ENCODE assay signal across 8 mouse cellular contexts in the genomic region with DNA sequence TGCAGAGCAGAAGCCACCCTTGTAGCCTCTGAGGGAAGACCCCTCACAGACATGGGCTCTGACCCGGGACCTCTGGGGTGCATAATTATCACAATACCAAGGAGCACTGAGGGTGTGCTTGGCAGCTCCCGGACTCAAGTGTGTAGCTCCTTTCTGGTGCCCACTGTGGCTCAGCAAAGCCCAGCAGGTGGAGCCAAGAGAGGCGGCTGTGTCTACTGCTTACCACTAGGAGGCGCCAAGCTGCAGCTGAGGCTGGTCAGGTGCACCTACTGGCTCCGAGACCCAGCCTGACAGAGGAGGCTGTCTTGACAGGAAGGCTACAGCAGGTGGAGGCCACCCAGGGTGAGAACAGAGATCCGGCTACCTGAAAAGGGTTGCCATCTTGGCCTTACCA. TPM values are rescaled to one million over a fixed set of nuclear protein-coding genes. Genes with fewer than 3 reads are reported as not detected.
DNase-seq lines count a peak whose midpoint lies in the region; ATAC-seq and TF ChIP-seq lines count a peak whose summit lies in the region.
"Had no signal": no experiment of that assay in that cellular context is flagged by ENCODE, and none has a peak within 500 bp of the region (broad histone marks: within the 10 kb centered on the region; RNA-seq: fewer than 3 reads in every experiment).

No protein-coding gene starts in this region.

- TF ChIP-seq EP300 in MEL (IDR thresholded peaks at IDR 0.05; ENCODE audit: low read depth in 1 of 2, low read length in 2 of 2), result no peak

- peak; percentile 57 for TF ChIP-seq RAD21 in MEL (IDR thresholded peaks at IDR 0.05; ENCODE audit: low read depth, low read length)

- no peaks in the 10 kb centered on the region for H3K36me3 ChIP-seq in MEL (ENCODE audit: control insufficient read depth in 1 of 2, insufficient read depth in 2 of 2, low read length in 2 of 2)
- no peaks in the 10 kb centered on the region for H3K36me3 ChIP-seq in forebrain, embryonic 14.5 days (ENCODE audit: control insufficient read depth, insufficient read depth, low read length)
- H3K36me3 ChIP-seq in hindbrain, embryonic 15.5 days, result no peaks in the 10 kb centered on the region
- no peaks in the 10 kb centered on the region for H3K36me3 ChIP-seq in midbrain, embryonic 15.5 days (replicated peaks)
- H3K36me3 ChIP-seq in splenic B cell, adult 2 months (ENCODE audit: control insufficient read depth, insufficient read depth, low read length, poor library complexity, severe bottlenecking), result no peaks in the 10 kb centered on the region
- H3K36me3 ChIP-seq: heart, embryonic 15.5 days had no signal

- no peak overlapping the region for H3K4me2 ChIP-seq in forebrain, embryonic 14.5 days (ENCODE audit: low read length)
- H3K4me2 ChIP-seq in hindbrain, embryonic 15.5 days, result no peak overlapping the region
- H3K4me2 ChIP-seq in midbrain, embryonic 15.5 days, result no peak overlapping the region
- H3K4me2 ChIP-seq: heart, embryonic 15.5 days had no signal

- no peak overlapping the region for H3K9ac ChIP-seq in MEL (ENCODE audit: control insufficient read depth, low read depth, low read length, poor library complexity, severe bottlenecking)
- no peak overlapping the region for H3K9ac ChIP-seq in forebrain, embryonic 14.5 days (ENCODE audit: low read length)
- H3K9ac ChIP-seq in hindbrain, embryonic 15.5 days, result no peak overlapping the region
- no peak overlapping the region for H3K9ac ChIP-seq in midbrain, embryonic 15.5 days
- H3K9ac ChIP-seq: heart, embryonic 15.5 days had no signal

- no peaks in the 10 kb centered on the region for H3K27me3 ChIP-seq in MEL (ENCODE audit: control insufficient read depth in 1 of 2, insufficient read depth in 2 of 2, low read length in 2 of 2)
- no peaks in the 10 kb centered on the region for H3K27me3 ChIP-seq in forebrain, embryonic 14.5 days (replicated peaks; ENCODE audit: control insufficient read depth, insufficient read depth, low read length)
- peaks cover 9% of the 10 kb centered on the region for H3K27me3 ChIP-seq in hindbrain, embryonic 15.5 days
- no peaks in the 10 kb centered on the region for H3K27me3 ChIP-seq in midbrain, embryonic 15.5 days (replicated peaks)
- H3K27me3 ChIP-seq in splenic B cell, adult 2 months (ENCODE audit: control insufficient read depth, insufficient read depth, low read length, poor library complexity, severe bottlenecking), result no peaks in the 10 kb centered on the region

- H3K4me1 ChIP-seq in MEL (ENCODE audit: control insufficient read depth in 1 of 2, insufficient read depth in 2 of 2, low read length in 2 of 2), result no peaks in the 10 kb centered on the region
- H3K4me1 ChIP-seq in forebrain, embryonic 14.5 days (ENCODE audit: control insufficient read depth, insufficient read depth, low read length), result peaks cover 2% of the 10 kb centered on the region; the same call in 1 of the 2 replicates
- peaks cover 1% of the 10 kb centered on the region; the same call in 1 of the 2 replicates for H3K4me1 ChIP-seq in hindbrain, embryonic 15.5 days (replicated peaks)
- no peaks in the 10 kb centered on the region for H3K4me1 ChIP-seq in midbrain, embryonic 15.5 days
- H3K4me1 ChIP-seq: heart, embryonic 15.5 days had no signal

- peak; percentile 40 for DNase-seq in MEL (ENCODE audit: low read depth, low spot score)
- peak; percentile 86 for DNase-seq in adrenal gland, postnatal 10 days
- DNase-seq in forebrain, embryonic 14.5 days (ENCODE audit: low spot score), result peak; percentile 88
- DNase-seq in left cerebral cortex, postnatal 25 days (ENCODE audit: low spot score in 2 of 2), result peak; percentile 70 to 76
- peak; percentile 56 for DNase-seq in splenic B cell, adult 2 months (ENCODE audit: low read depth, low spot score)

- no peaks in the 10 kb centered on the region for H3K9me3 ChIP-seq in MEL (replicated peaks; ENCODE audit: insufficient read depth, low read length)
- no peaks in the 10 kb centered on the region for H3K9me3 ChIP-seq in forebrain, embryonic 14.5 days (replicated peaks; ENCODE audit: control insufficient read depth, low read length)
- H3K9me3 ChIP-seq in hindbrain, embryonic 15.5 days, result no peaks in the 10 kb centered on the region
- no peaks in the 10 kb centered on the region for H3K9me3 ChIP-seq in midbrain, embryonic 15.5 days
- H3K9me3 ChIP-seq: heart, embryonic 15.5 days had no signal

- TF ChIP-seq POLR2A in MEL (IDR thresholded peaks at IDR 0.05; ENCODE audit: control insufficient read depth in 1 of 2, insufficient read depth in 1 of 2, low read depth in 1 of 2, low read length in 2 of 2, poor library complexity in 1 of 2), result no peak

- no peak overlapping the region for H3K27ac ChIP-seq in MEL (ENCODE audit: control insufficient read depth, low read depth, low read length)
- no peak overlapping the region for H3K27ac ChIP-seq in forebrain, embryonic 14.5 days (ENCODE audit: low read depth, low read length)
- H3K27ac ChIP-seq in hindbrain, embryonic 15.5 days (replicated peaks), result no peak overlapping the region
- H3K27ac ChIP-seq in midbrain, embryonic 15.5 days, result no peak overlapping the region
- H3K27ac ChIP-seq: heart, embryonic 15.5 days had no signal

- intact Hi-C loops in left cerebral cortex, postnatal 25 days (cut with DNase I), result no loop called here

- peak; percentile 90 to 99 (median 93) for TF ChIP-seq CTCF in MEL (IDR thresholded peaks at IDR 0.05 in 2 of 3, conservative IDR thresholded peaks at IDR 0.05 in 1 of 3; ENCODE audit: control insufficient read depth in 1 of 3, insufficient read depth in 1 of 3, low read depth in 2 of 3, low read length in 3 of 3, poor library complexity in 1 of 3, severe bottlenecking in 1 of 3)

- H3K4me3 ChIP-seq in MEL (ENCODE audit: control insufficient read depth in 1 of 2, insufficient read depth in 1 of 2, low read depth in 2 of 2, low read length in 2 of 2), result no peak overlapping the region
- H3K4me3 ChIP-seq in forebrain, embryonic 14.5 days (ENCODE audit: low read depth, low read length), result no peak overlapping the region
- no peak overlapping the region for H3K4me3 ChIP-seq in hindbrain, embryonic 15.5 days
- no peak overlapping the region for H3K4me3 ChIP-seq in midbrain, embryonic 15.5 days
- H3K4me3 ChIP-seq: heart, embryonic 15.5 days had no signal

- WGBS in forebrain, embryonic 14.5 days, result 9% methylated on average over 6 of the region's 6 CpGs
- WGBS in hindbrain, embryonic 15.5 days, result 10% methylated on average over 6 of the region's 6 CpGs
- 13% methylated on average over 6 of the region's 6 CpGs for WGBS in midbrain, embryonic 15.5 days

- H3K79me2 ChIP-seq in MEL (ENCODE audit: control insufficient read depth, insufficient read depth, low read length, poor library complexity), result no peaks in the 10 kb centered on the region

- peak; percentile 72 for ATAC-seq in forebrain, embryonic 14.5 days
- ATAC-seq in hindbrain, embryonic 15.5 days (ENCODE audit: low FRiP score, low read depth), result peak; percentile 36
- peak; percentile 24; the same call in 1 of the 2 replicates for ATAC-seq in midbrain, embryonic 15.5 days (replicated peaks)

TF ChIP-seq in MEL, 35 proteins besides CTCF, POLR2A, EP300 and RAD21:
- no peak for TF ChIP-seq BHLHE40 (IDR thresholded peaks at IDR 0.05; ENCODE audit: borderline replicate concordance, low read depth, low read length)
- peak; percentile 86 for TF ChIP-seq SMC3 (IDR thresholded peaks at IDR 0.05; ENCODE audit: low read depth, low read length)
- no peak for TF ChIP-seq CHD2 (IDR thresholded peaks at IDR 0.05; ENCODE audit: low read length)
- no peak for TF ChIP-seq UBTF (IDR thresholded peaks at IDR 0.05; ENCODE audit: borderline replicate concordance, insufficient read depth, low read depth, low read length)
- no peak for TF ChIP-seq ETS1 (IDR thresholded peaks at IDR 0.05; ENCODE audit: low read depth, low read length)
- TF ChIP-seq ZKSCAN1 (IDR thresholded peaks at IDR 0.05; ENCODE audit: low read depth, low read length), result no peak
- TF ChIP-seq POLR2AphosphoS2 (IDR thresholded peaks at IDR 0.05; ENCODE audit: low read length), result no peak
- peak; percentile 20; the same call in 1 of the 2 replicates for TF ChIP-seq USF1 (IDR thresholded peaks at IDR 0.05; ENCODE audit: low read depth, low read length)
- TF ChIP-seq ZC3H11A (IDR thresholded peaks at IDR 0.05; ENCODE audit: low read depth, low read length), result peak; percentile 58
- no peak for TF ChIP-seq E2F4 (IDR thresholded peaks at IDR 0.05; ENCODE audit: borderline replicate concordance, low read depth, low read length)

RNA-seq across cellular contexts. Expression of gene Foxo6, which starts 56.9 kb away (rescaled TPM):
- total RNA-seq in MEL (2012; rRNA removed), result 0.23 and 0.31 TPM in 2 replicates
- 1 to 10 TPM in 1 of 2 experiments, not detected in 1; 3.4 TPM for polyA plus RNA-seq in MEL (2012; ENCODE audit: insufficient read depth in 1 of 2, insufficient read length in 2 of 2, low read depth in 1 of 2, low replicate concordance in 2 of 2, missing spikeins in 1 of 2)
- 1 to 10 TPM; 1.4 to 3.7 TPM for total RNA-seq in adrenal gland, postnatal 10 days (2021)
- polyA plus RNA-seq in forebrain, embryonic 14.5 days (2014; fragmentation: Nextera tagmentation; extraction: Ambion mirVana), result 4.9 and 6.5 TPM in 2 replicates
- polyA plus RNA-seq in hindbrain, embryonic 15.5 days (2015; fragmentation: Nextera tagmentation; extraction: Ambion mirVana), result 1.0 and 1.3 TPM in 2 replicates
- 10 to 100 TPM; 11.3 to 16.6 TPM for total RNA-seq in left cerebral cortex, postnatal 25 days (2021)
- 1.2 and 1.3 TPM in 2 replicates for polyA plus RNA-seq in midbrain, embryonic 15.5 days (2015; fragmentation: Nextera tagmentation; extraction: Ambion mirVana)
